Mouse (Mus musculus) stomach, embryonic 14.5 days (tissue): ENCODE data around the gene Nsmce3. TPM values are rescaled to one million over a fixed set of nuclear protein-coding genes. Genes with fewer than 3 reads are reported as not detected.
A peak's percentile ranks its signal among the peaks of the same experiment; 100 is the strongest.

Experiments
- ATAC-seq: fragments of 200-750 bp; cut with Nextera tagmentation; 2 replicates; pipeline ENCODE4 v1.8.0; 2017; ENCODE audit warnings: low read depth, moderate TSS enrichment; ENCODE audit not compliant: insufficient number of reproducible peaks, insufficient read depth, low FRiP score
- H3K27ac ChIP-seq: fragments of 300-500 bp; sonication (generic); 2 replicates; pipeline ENCODE4 v1.5.1; 2014; ENCODE audit warnings: mild to moderate bottlenecking, low read length, moderate library complexity, mixed read lengths
- H3K27me3 ChIP-seq: fragments of 300-500 bp; sonication (generic); 2 replicates; pipeline ENCODE4 v1.6.1; 2014; ENCODE audit warnings: low read length, control low read depth, mixed read lengths; ENCODE audit not compliant: control insufficient read depth, insufficient read depth
- H3K36me3 ChIP-seq: fragments of 300-500 bp; sonication (generic); 2 replicates; pipeline ENCODE4 v1.6.1; 2014; ENCODE audit warnings: mild to moderate bottlenecking, control low read depth, low read length, moderate library complexity, mixed read lengths; ENCODE audit not compliant: control insufficient read depth, insufficient read depth
- H3K4me1 ChIP-seq: fragments of 300-500 bp; sonication (generic); 2 replicates; pipeline ENCODE4 v1.6.1; 2014; ENCODE audit warnings: low read length, control low read depth, mixed read lengths; ENCODE audit not compliant: control insufficient read depth, insufficient read depth
- H3K4me2 ChIP-seq: fragments of 300-500 bp; sonication (generic); replicated peaks from 2 replicates; pipeline ENCODE4 v1.6.1; 2014; ENCODE audit warnings: low read depth, low read length, control low read depth
- H3K4me3 ChIP-seq: fragments of 300-500 bp; sonication (generic); 2 replicates; pipeline ENCODE4 v1.5.1; 2014; ENCODE audit warnings: low read depth, low read length, control low read depth
- H3K9ac ChIP-seq: fragments of 300-500 bp; sonication (generic); replicated peaks from 2 replicates; pipeline ENCODE4 v1.6.1; 2014; ENCODE audit warnings: low read depth, mild to moderate bottlenecking, control low read depth, low read length, moderate library complexity, mixed read lengths
- H3K9me3 ChIP-seq: fragments of 300-500 bp; sonication (generic); 2 replicates; pipeline ENCODE4 v1.6.1; 2016; ENCODE audit warnings: low read depth, low read length, control low read depth; ENCODE audit not compliant: control insufficient read depth
- WGBS: fragments of 180-500 bp; shearing (Covaris S2); extraction: QIAGEN DNeasy Blood & Tissue Kit; methylation state at CpG from one replicate; pipeline ENCODE4 v1.1.7; 2014; 5-methylcytosine and 5-hydroxymethylcytosine counted together
- polyA plus RNA-seq: library from polyadenylated mRNA; unstranded; fragments of >200 nt; fragmentation: Nextera tagmentation; extraction: Ambion mirVana; gene quantifications from 2 replicates; pipeline ENCODE4 v1.2.1, GENCODE M21; 2014

The Nsmce3 gene
- polyA plus RNA-seq, 1 experiment from 2014 or later = 12.8 TPM

DNA sequence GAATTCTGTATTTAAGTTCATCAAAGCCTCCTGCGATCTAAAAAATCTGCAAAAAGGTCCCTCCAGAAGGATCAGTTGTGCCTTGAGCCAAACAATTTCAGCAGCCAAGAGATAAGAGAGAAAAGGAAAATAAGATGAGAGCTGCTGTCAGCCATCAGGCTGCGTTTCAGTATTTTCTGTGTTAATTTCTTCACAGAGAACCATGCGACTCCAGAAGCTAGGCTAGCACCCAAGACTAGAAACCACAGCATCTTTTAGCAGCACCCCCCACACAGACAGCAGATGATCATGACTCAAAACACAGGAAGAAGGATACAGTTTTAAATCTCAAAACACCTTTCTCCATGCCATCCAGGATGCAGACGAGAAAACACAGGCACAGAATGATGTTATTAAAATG is 2.1 kb upstream of the Nsmce3 start:
- ATAC-seq = no peak
- Histone ChIP-seq H3K9ac (no peak overlapping the region), H3K36me3 (no peaks in the 10 kb centered on the region), H3K4me3 (no peak overlapping the region), H3K4me2 (no peak overlapping the region), H3K27me3 (no peaks in the 10 kb centered on the region), H3K4me1 (peaks cover 8% of the 10 kb centered on the region), H3K27ac (no peak overlapping the region), H3K9me3 (no peaks in the 10 kb centered on the region)
- WGBS = 87% methylated on average over 4 of the region's 4 CpGs

DNA sequence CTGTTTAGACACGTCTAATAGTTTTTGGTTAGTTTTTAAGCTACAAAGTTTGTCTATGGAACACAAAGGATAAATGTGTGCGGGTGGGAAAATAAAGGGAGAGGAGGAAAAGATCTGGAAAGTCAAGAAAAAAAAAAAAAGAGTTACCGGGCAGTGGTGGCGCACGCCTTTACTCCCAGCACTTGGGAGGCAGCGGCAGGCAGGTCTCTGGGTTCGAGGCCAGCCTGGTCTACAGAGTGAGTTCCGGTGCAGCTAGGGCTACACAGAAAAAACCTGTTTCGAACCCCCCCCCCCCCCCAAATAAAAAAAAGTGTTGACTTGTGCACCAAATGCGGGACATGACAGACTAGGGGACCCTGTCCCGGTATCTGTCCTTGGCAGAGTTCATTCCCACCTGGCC is 469 bp upstream of the Nsmce3 start:
- H3K4me2 ChIP-seq = peak overlapping the region; percentile 29
- peaks cover 8% of the 10 kb centered on the region for H3K4me1 ChIP-seq
- peak overlapping the region; percentile 87 for H3K4me3 ChIP-seq
- 38% methylated on average over 11 of the region's 11 CpGs for WGBS
- H3K9ac ChIP-seq = no peak overlapping the region
- ATAC-seq = 0 out of 2 replicates have a peak, but pooled peaks have one; percentile 2
- H3K27ac ChIP-seq = peak overlapping the region; percentile 97; the same call in 1 of the 2 replicates
- H3K27me3 ChIP-seq = no peaks in the 10 kb centered on the region
- H3K36me3 ChIP-seq = no peaks in the 10 kb centered on the region
- H3K9me3 ChIP-seq = no peaks in the 10 kb centered on the region

DNA sequence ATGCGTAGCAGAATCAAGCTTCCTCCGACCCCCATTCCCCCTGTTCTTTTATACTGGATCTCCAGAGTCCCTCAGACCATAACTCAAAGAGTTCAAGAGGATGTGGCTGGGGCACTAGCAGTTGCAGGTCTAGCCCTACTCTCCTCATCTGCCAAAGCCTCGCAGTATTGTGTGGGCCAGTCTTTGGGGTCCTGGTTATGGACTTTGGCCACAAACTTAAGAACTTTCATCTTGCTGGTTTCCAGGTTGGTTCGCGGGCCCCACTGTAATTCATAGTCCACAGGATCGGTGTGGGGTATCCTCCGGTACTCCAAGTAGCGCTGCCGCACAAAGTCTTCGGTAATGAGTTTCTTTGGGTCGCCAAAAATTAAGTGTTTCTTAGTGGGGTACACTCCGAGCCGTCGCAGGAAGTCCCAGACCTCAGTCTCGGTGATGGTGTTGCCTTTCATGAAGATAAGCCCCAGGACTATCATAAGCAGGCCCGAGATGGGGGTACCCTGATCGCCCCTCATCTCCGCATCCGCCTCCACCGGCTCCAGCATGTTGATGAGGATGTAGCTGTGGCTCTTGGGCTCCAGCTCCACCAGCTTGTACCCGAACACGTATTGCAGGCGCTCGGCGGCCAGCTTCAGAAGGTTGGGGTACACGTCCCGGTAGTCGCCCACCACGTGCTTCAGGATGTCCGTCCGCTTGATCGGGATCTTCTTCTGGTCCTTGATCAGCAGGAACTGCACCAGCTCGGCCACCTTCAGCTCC is 632 bp downstream of the Nsmce3 start:
- Histone ChIP-seq H3K9ac (peak overlapping the region; percentile 95), H3K27ac (peak overlapping the region; percentile 97), H3K4me3 (peak overlapping the region; percentile 87), H3K36me3 (no peaks in the 10 kb centered on the region), H3K4me2 (peak overlapping the region; percentile 60), H3K9me3 (no peaks in the 10 kb centered on the region), H3K27me3 (no peaks in the 10 kb centered on the region), H3K4me1 (peaks cover 8% of the 10 kb centered on the region)
- WGBS = 1% methylated on average over 33 of the region's 33 CpGs
- peak; percentile 50 for ATAC-seq

DNA sequence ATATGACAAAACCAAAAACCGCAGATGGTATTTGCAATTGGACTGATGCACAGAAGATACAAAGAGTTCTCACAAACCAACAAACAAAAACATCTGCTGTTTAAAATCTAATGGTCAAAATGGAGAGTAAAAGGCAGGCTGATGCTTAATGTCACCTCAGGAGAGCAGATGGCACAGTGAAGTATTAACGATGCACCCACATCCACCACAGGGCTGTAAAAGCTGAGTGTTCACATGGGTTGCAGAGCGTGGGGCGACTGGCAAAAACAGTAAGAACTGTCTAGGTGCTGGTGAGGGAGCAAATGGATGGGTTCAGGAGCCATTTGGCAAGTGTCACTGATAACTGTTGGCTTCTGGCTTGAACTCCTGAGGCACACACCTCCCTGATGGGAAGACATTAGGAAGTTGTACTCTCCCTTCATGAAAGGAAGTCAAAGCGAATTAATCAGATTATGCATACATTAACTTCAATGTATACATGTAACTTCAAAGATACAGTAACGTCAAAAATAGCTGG is 3.2 kb downstream of the Nsmce3 start:
- Histone ChIP-seq H3K27me3 (no peaks in the 10 kb centered on the region), H3K9ac (no peak overlapping the region), H3K9me3 (no peaks in the 10 kb centered on the region), H3K4me2 (no peak overlapping the region), H3K36me3 (no peaks in the 10 kb centered on the region), H3K4me3 (no peak overlapping the region), H3K4me1 (peaks cover 8% of the 10 kb centered on the region), H3K27ac (no peak overlapping the region)
- WGBS = 80% methylated on average over 6 of the region's 6 CpGs
- no peak for ATAC-seq

DNA sequence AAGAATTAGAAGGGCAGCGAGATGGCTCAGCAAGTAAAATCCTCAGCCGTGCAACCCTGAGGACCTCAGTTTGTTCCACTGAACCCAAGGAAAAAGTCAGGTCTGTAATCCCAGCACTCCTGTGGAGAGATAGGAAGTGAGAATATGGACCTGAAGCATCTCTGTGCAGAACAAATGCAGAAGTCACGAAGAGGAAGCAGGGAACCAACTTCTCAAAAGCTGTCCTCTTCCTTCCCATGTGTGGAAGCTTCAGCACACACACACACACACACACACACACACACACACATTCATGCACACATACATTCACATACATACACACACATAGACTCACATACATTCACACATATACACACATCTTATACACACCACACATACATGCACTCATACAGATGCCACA is 9.3 kb downstream of the Nsmce3 start:
- H3K4me3 ChIP-seq = no peak overlapping the region
- 75% methylated on average over 3 of the region's 3 CpGs for WGBS
- H3K27me3 ChIP-seq = no peaks in the 10 kb centered on the region
- H3K27ac ChIP-seq = no peak overlapping the region
- H3K4me2 ChIP-seq = no peak overlapping the region
- no peaks in the 10 kb centered on the region for H3K4me1 ChIP-seq
- H3K9me3 ChIP-seq = no peaks in the 10 kb centered on the region
- ATAC-seq = no peak
- no peak overlapping the region for H3K9ac ChIP-seq
- no peaks in the 10 kb centered on the region for H3K36me3 ChIP-seq

DNA sequence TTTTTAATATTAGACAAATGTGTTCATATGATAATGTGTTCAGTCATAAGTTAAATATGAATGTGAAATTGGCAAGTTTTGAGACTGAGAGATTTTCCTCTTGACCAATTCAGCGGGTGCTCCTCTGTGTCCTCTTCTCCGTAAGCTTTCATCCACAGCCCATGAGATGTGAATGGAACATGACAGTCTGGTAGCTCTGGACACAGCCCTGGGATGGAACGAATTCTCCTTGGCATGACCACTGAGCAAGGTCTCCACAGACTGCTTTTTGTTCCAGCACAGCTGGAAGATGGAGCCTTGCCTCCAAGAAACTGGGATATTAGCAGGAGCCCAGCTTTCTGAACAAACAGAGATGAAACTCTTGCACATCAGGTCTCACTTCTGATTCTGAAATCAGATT is 9.8 kb downstream of the Nsmce3 start:
- H3K27ac ChIP-seq = no peak overlapping the region
- H3K27me3 ChIP-seq = no peaks in the 10 kb centered on the region
- no peak for ATAC-seq

DNA sequence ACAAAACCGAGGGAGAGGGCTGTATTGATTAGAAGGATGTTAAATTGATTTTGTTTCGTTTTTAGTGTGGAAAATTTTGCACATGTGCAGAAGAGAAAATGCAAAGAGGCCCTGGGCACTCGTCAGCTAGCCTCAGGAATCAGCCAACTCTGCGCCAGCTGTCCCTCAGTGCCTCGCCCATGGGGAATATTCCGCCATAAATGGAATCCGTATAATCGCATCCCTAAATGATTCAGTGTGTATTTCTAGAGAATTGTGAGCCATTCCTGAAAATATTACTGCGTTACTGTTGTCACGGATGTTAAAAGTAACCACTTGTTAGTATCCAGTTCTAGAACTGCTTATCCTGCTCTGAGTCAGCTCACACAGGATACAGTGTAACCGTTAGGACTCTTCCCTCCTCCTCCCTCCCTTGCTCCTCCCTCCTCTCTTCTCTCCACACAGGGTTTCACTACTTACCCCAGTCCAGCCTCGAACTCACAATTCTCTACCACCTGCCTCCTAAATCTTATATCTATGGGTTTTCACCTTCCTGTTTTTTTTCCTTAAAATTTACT is 16.2 kb downstream of the Nsmce3 start:
- Histone ChIP-seq H3K4me1 (no peaks in the 10 kb centered on the region), H3K4me3 (no peak overlapping the region), H3K4me2 (no peak overlapping the region), H3K9me3 (no peaks in the 10 kb centered on the region), H3K27me3 (no peaks in the 10 kb centered on the region), H3K36me3 (no peaks in the 10 kb centered on the region), H3K27ac (no peak overlapping the region), H3K9ac (no peak overlapping the region)
- ATAC-seq = no peak
- WGBS = 77% methylated on average over 12 of the region's 12 CpGs

More for the DNA sequence above, 9.8 kb downstream of the Nsmce3 start:
- 82% methylated on average over 3 of the region's 3 CpGs for WGBS
- Histone ChIP-seq H3K4me2 (no peak overlapping the region), H3K36me3 (no peaks in the 10 kb centered on the region), H3K9me3 (no peaks in the 10 kb centered on the region), H3K9ac (no peak overlapping the region), H3K4me1 (no peaks in the 10 kb centered on the region), H3K4me3 (no peak overlapping the region)

DNA sequence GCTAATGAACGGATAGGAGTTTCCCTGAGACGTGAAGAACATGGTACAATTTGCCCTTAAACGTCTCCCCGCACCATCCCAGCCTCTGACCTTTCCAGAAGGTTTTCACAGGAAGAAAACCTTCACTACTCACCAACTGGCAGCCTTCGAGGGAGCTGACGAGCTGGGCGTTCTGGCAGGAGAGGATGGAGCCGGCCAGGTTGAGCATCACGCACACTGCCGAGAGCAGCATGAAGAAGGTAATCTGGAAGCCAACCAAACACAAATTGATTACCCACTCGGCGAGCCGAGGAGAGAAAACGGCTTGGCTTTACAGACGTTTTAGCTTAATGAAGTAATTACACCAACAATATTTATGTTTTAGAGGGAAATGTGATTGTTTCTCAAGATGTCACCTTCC is 16.8 kb downstream of the Nsmce3 start:
- Histone ChIP-seq H3K36me3 (no peaks in the 10 kb centered on the region), H3K4me2 (no peak overlapping the region)

More for the DNA sequence above, 16.8 kb downstream of the Nsmce3 start:
- Histone ChIP-seq H3K4me3 (no peak overlapping the region), H3K27me3 (no peaks in the 10 kb centered on the region), H3K27ac (no peak overlapping the region), H3K4me1 (no peaks in the 10 kb centered on the region), H3K9me3 (no peaks in the 10 kb centered on the region), H3K9ac (no peak overlapping the region)
- ATAC-seq = no peak
- 59% methylated on average over 15 of the region's 15 CpGs for WGBS
